Mouse (Mus musculus) megakaryocyte progenitor cell, adult 5-6 weeks (primary cell): ENCODE measurements around the gene Vmn1r193. TPM values are rescaled to one million over a fixed set of nuclear protein-coding genes. Genes with fewer than 3 reads are reported as not detected.
"Not testable (repeated sequence)": the region's sequence is repeated elsewhere in the genome, so short reads cannot be mapped to it uniquely, and the experiment has no call there.

Experiments
- ATAC-seq: replicated peaks from 2 replicates; pipeline ENCODE4 v1.8.0; 2016; ENCODE audit warnings: mild to moderate bottlenecking, moderate TSS enrichment, inconsistent platforms; ENCODE audit not compliant: poor library complexity
- total RNA-seq, 2 experiments: library from RNA; stranded (forward) in 1 of 2; stranded (reverse) in 1 of 2; fragments of 157-497, 149-512 nt in 1 of 2; fragments of 200-1000 nt in 1 of 2; gene quantifications; 2 replicates each; pipeline versions ENCODE4 v1.2.3 to v1.2.4; 2015 to 2017

The Vmn1r193 gene
- total RNA-seq (2015) (not detected in 2 replicates), total RNA-seq (2017) (not detected in 2 replicates)

GRCm38 (mm10) chr13:22223060-22223459 is at the start of gene Vmn1r193:
Gene Vmn1r193 (minus strand): TSS chr13:22223160.
- ATAC-seq, result not testable (repeated sequence)

GRCm38 (mm10) chr13:22271721-22272120 is 48.8 kb upstream of the Vmn1r193 start:
- no peak for ATAC-seq

DNA sequence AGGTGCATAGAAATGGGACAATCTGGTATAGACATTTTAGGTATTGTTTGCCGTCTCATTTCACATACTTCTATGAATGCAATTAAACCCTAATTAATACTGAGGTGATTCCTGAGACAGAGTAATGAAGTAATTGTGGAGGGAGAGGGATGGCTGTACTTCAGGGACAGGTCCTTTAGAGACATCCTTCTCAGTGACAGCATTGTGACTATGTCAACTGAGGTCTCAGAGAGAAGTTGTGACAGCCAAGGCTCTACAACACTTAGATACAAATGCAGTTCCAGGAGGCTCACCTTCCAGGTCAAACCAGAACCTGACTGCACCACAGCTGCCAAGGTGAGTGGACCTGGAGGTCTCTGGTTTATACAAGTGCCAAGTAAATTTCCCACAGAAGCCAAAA is 47.3 kb upstream of the Vmn1r193 start, which contains the start of gene Vmn1r195:
Gene Vmn1r195, plus strand, starts transcription at position 301 of the 400 bp plus-strand sequence.
- ATAC-seq, result not testable (repeated sequence)

GRCm38 (mm10) chr13:22243915-22244314 is 21.0 kb upstream of the Vmn1r193 start, which contains the start of gene Vmn1r194:
Gene Vmn1r194 (plus strand): TSS chr13:22244215.
- no peak for ATAC-seq

- not testable (repeated sequence) for ATAC-seq
Measured at GRCm38 (mm10) chr13:22192756-22193155, 30.2 kb downstream of the Vmn1r193 start.

GRCm38 (mm10) chr13:22191041-22191440 is 31.9 kb downstream of the Vmn1r193 start, which contains the start of gene Vmn1r192:
Gene Vmn1r192 (minus strand): TSS chr13:22191141.
- no peak for ATAC-seq

DNA sequence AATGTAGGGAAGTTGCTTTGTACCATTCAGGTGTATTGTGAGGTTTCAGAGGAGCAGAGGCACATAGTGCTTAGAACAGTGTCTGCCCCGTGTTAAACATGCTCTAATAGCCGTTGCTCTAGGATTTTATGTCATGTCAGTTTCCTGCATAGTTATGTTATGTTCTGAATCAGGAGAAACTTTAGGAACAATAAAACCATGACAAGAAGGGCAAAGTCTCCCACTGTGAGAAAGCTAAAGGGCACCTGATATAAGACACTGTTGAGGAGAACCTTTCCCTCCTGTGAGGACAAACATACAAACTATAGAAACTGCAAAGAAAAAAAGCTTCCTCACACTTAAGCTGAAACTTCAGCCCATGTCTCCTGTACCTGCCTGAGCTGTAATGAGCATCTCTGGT is 32.6 kb downstream of the Vmn1r193 start:
- no peak for ATAC-seq

GRCm38 (mm10) chr13:22189313-22189712 is 33.6 kb downstream of the Vmn1r193 start:
- no peak for ATAC-seq

GRCm38 (mm10) chr13:22183869-22184268 is 39.1 kb downstream of the Vmn1r193 start, which contains the start of gene Vmn1r191:
Gene Vmn1r191 (minus strand): TSS chr13:22183969.
- no peak for ATAC-seq

- no peak for ATAC-seq
Measured at GRCm38 (mm10) chr13:22168416-22168815, 54.5 kb downstream of the Vmn1r193 start.

Other genes with a start within 250 kb of the Vmn1r193 start
- gene Pom121l2, start 242.0 kb downstream of the Vmn1r193 start, total RNA-seq (2015), result 0.05 and 0.25 TPM in 2 replicates
- gene Pom121l2, start 242.0 kb downstream of the Vmn1r193 start, total RNA-seq (2017), result 0.10 TPM in 1 of 2 replicates, not detected in the other
- gene Prss16, start 213.4 kb downstream of the Vmn1r193 start, total RNA-seq (2015), result 17.0 and 19.9 TPM in 2 replicates
- 11.4 and 12.2 TPM in 2 replicates for gene Prss16, start 213.4 kb downstream of the Vmn1r193 start, total RNA-seq (2017)
- gene Hist1h2ah, start 187.6 kb downstream of the Vmn1r193 start, total RNA-seq (2015), result 1.9 and 2.2 TPM in 2 replicates
- gene Hist1h2ah, start 187.6 kb downstream of the Vmn1r193 start, total RNA-seq (2017), result 923 and 1,838 TPM in 2 replicates
- gene Hist1h2bk, start 187.3 kb downstream of the Vmn1r193 start, total RNA-seq (2015), result 65.4 and 83.1 TPM in 2 replicates
- gene Hist1h2bk, start 187.3 kb downstream of the Vmn1r193 start, total RNA-seq (2017), result 1,827 and 2,239 TPM in 2 replicates
- gene Hist1h4i, start 181.8 kb downstream of the Vmn1r193 start, total RNA-seq (2015), result 38.4 and 42.3 TPM in 2 replicates
- gene Hist1h4i, start 181.8 kb downstream of the Vmn1r193 start, total RNA-seq (2017), result 83.0 and 89.0 TPM in 2 replicates
- gene Hist1h2ag, start 180.2 kb downstream of the Vmn1r193 start, total RNA-seq (2015), result 21.6 and 36.7 TPM in 2 replicates
- gene Hist1h2ag, start 180.2 kb downstream of the Vmn1r193 start, total RNA-seq (2017), result 1,156 and 1,370 TPM in 2 replicates
- gene Hist1h2bj, start 179.9 kb downstream of the Vmn1r193 start, total RNA-seq (2015), result 66.7 and 68.0 TPM in 2 replicates
- 642 and 843 TPM in 2 replicates for gene Hist1h2bj, start 179.9 kb downstream of the Vmn1r193 start, total RNA-seq (2017)
- not detected in 2 replicates for gene Vmn1r188, start 138.7 kb downstream of the Vmn1r193 start, total RNA-seq (2015)
- not detected in 2 replicates for gene Vmn1r188, start 138.7 kb downstream of the Vmn1r193 start, total RNA-seq (2017)
- gene Vmn1r189, start 117.3 kb downstream of the Vmn1r193 start, total RNA-seq (2015), result not detected in 2 replicates
- not detected in 2 replicates for gene Vmn1r189, start 117.3 kb downstream of the Vmn1r193 start, total RNA-seq (2017)
- not detected in 2 replicates for gene Vmn1r191, start 39.2 kb downstream of the Vmn1r193 start, total RNA-seq (2015)
- gene Vmn1r191, start 39.2 kb downstream of the Vmn1r193 start, total RNA-seq (2017), result not detected in 2 replicates
- gene Vmn1r192, start 32.0 kb downstream of the Vmn1r193 start, total RNA-seq (2015), result not detected in 2 replicates
- not detected in 2 replicates for gene Vmn1r192, start 32.0 kb downstream of the Vmn1r193 start, total RNA-seq (2017)
- gene Vmn1r194, start 21.1 kb upstream of the Vmn1r193 start, total RNA-seq (2015), result not detected in 2 replicates
- not detected in 2 replicates for gene Vmn1r194, start 21.1 kb upstream of the Vmn1r193 start, total RNA-seq (2017)
- not detected in 2 replicates for gene Vmn1r195, start 47.4 kb upstream of the Vmn1r193 start, total RNA-seq (2015)
- gene Vmn1r195, start 47.4 kb upstream of the Vmn1r193 start, total RNA-seq (2017), result not detected in 2 replicates
- gene Vmn1r196, start 66.8 kb upstream of the Vmn1r193 start, total RNA-seq (2015), result not detected in 2 replicates
- gene Vmn1r196, start 66.8 kb upstream of the Vmn1r193 start, total RNA-seq (2017), result not detected in 2 replicates
- not detected in 2 replicates for gene Vmn1r197, start 101.4 kb upstream of the Vmn1r193 start, total RNA-seq (2015)
- gene Vmn1r197, start 101.4 kb upstream of the Vmn1r193 start, total RNA-seq (2017), result not detected in 2 replicates
- not detected in 2 replicates for gene Vmn1r198, start 127.2 kb upstream of the Vmn1r193 start, total RNA-seq (2015)
- not detected in 2 replicates for gene Vmn1r198, start 127.2 kb upstream of the Vmn1r193 start, total RNA-seq (2017)
- not detected in 2 replicates for gene Vmn1r199, start 156.7 kb upstream of the Vmn1r193 start, total RNA-seq (2015)
- gene Vmn1r199, start 156.7 kb upstream of the Vmn1r193 start, total RNA-seq (2017), result not detected in 2 replicates
- not detected in 2 replicates for gene Vmn1r200, start 167.2 kb upstream of the Vmn1r193 start, total RNA-seq (2015)
- gene Vmn1r200, start 167.2 kb upstream of the Vmn1r193 start, total RNA-seq (2017), result not detected in 2 replicates
- gene Vmn1r201, start 248.8 kb upstream of the Vmn1r193 start, total RNA-seq (2015), result not detected in 2 replicates
- gene Vmn1r201, start 248.8 kb upstream of the Vmn1r193 start, total RNA-seq (2017), result not detected in 2 replicates